Mouse (Mus musculus): ENCODE measurements around the gene Gm8165. TPM values are rescaled to one million over a fixed set of nuclear protein-coding genes. Genes with fewer than 3 reads are reported as not detected.
"Not testable (repeated sequence)": the region's sequence is repeated elsewhere in the genome, so short reads cannot be mapped to it uniquely, and the experiment has no call there.

The Gm8165 gene
- not detected in 2 replicates for polyA plus RNA-seq (2015; fragmentation: Nextera tagmentation; extraction: Ambion mirVana)

- H3K4me1 ChIP-seq (ENCODE audit: insufficient read depth, low read depth, low read length); H3K4me2 ChIP-seq (replicated peaks; ENCODE audit: low read depth, low read length); DNase-seq (ENCODE audit: low spot score); ATAC-seq; H3K36me3 ChIP-seq (ENCODE audit: insufficient read depth, low read length); H3K27me3 ChIP-seq (replicated peaks; ENCODE audit: insufficient read depth, low read length); H3K4me3 ChIP-seq (ENCODE audit: low read depth, low read length); H3K9ac ChIP-seq (replicated peaks; ENCODE audit: low read depth); H3K27ac ChIP-seq (ENCODE audit: low read length); H3K9me3 ChIP-seq (ENCODE audit: low read length): not testable (repeated sequence)
- no CpG with 5 or more reads among the region's 2 CpGs for WGBS
These were observed at the start of gene Gm8165 for GRCm38 (mm10) chr14:43677099-43677498. Gene Gm8165, minus strand, starts transcription at chr14:43677199.

- not testable (repeated sequence) for H3K9ac ChIP-seq (replicated peaks; ENCODE audit: low read depth); H3K4me3 ChIP-seq (ENCODE audit: low read depth, low read length); ATAC-seq; H3K27ac ChIP-seq (ENCODE audit: low read length); DNase-seq (ENCODE audit: low spot score); H3K4me2 ChIP-seq (replicated peaks; ENCODE audit: low read depth, low read length); H3K27me3 ChIP-seq (replicated peaks; ENCODE audit: insufficient read depth, low read length); H3K4me1 ChIP-seq (ENCODE audit: insufficient read depth, low read depth, low read length); H3K36me3 ChIP-seq (ENCODE audit: insufficient read depth, low read length); H3K9me3 ChIP-seq (ENCODE audit: low read length)
- WGBS, result 84% methylated on average over 4 of the region's 4 CpGs
These were observed 20.6 kb upstream of the Gm8165 start, which contains the start of gene Gm7324 for GRCm38 (mm10) chr14:43697621-43698020. Gene Gm7324, plus strand, starts transcription at chr14:43697828.

Other genes starting within 250 kb of the Gm8165 start
- gene Gm5799, start 133.6 kb downstream of the Gm8165 start, polyA plus RNA-seq (2015; fragmentation: Nextera tagmentation; extraction: Ambion mirVana), result not detected in 2 replicates
- not detected in 2 replicates for gene Gm17654, start 98.1 kb downstream of the Gm8165 start, polyA plus RNA-seq (2015; fragmentation: Nextera tagmentation; extraction: Ambion mirVana)
- not detected in 2 replicates for gene Gm10375, start 69.2 kb downstream of the Gm8165 start, polyA plus RNA-seq (2015; fragmentation: Nextera tagmentation; extraction: Ambion mirVana)
- 0.54 and 0.56 TPM in 2 replicates for gene Gm7324, start 20.6 kb upstream of the Gm8165 start, polyA plus RNA-seq (2015; fragmentation: Nextera tagmentation; extraction: Ambion mirVana)
- gene Gm16506, start 50.3 kb upstream of the Gm8165 start, polyA plus RNA-seq (2015; fragmentation: Nextera tagmentation; extraction: Ambion mirVana), result not detected in 2 replicates
- not detected in 2 replicates for gene Gm6526, start 70.7 kb upstream of the Gm8165 start, polyA plus RNA-seq (2015; fragmentation: Nextera tagmentation; extraction: Ambion mirVana)
- gene Gm8180, start 107.5 kb upstream of the Gm8165 start, polyA plus RNA-seq (2015; fragmentation: Nextera tagmentation; extraction: Ambion mirVana), result not detected in 2 replicates
- 12.5 and 14.2 TPM in 2 replicates for gene Ear1, start 198.3 kb upstream of the Gm8165 start, polyA plus RNA-seq (2015; fragmentation: Nextera tagmentation; extraction: Ambion mirVana)
- not detected in 2 replicates for gene Ear10, start 246.4 kb upstream of the Gm8165 start, polyA plus RNA-seq (2015; fragmentation: Nextera tagmentation; extraction: Ambion mirVana)
- 7.7 and 11.5 TPM in 2 replicates for gene Gm8113, start 248.2 kb upstream of the Gm8165 start, polyA plus RNA-seq (2015; fragmentation: Nextera tagmentation; extraction: Ambion mirVana)